Mouse (Mus musculus) mesoderm, embryonic 11.5 days (tissue): ENCODE measurements at regions not wholly inside any gene's neighbourhood (a gene's known extent, or its start where the extent isn't known, plus 50 kb on each side); places are given as distances from the start of the nearest gene placed in this dataset.

ENCODE experiments used
- DNase-seq: peaks from one replicate; pipeline ENCODE4 v3.0.0-alpha.2; 2012; ENCODE audit warnings: low read depth, low spot score

DNA sequence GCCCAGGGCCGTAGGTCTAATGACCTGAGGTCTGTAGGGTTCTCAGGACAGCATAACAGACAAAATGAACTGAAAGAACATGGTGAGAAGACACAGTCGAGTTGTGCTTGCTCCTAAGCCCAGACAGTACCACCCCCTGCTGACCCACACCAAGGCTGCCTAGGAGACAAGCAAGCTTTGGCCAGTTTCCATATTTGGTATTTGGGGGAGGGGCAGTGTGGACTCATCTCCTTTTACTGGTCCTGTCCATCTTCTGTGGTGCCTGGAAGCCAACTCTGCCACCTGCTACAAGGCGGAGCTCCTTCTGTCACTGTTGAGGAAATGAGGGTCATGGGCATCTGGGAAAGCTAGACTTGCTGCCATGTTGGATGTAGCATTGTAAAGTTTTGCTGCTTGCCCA is 68.9 kb downstream of the Tex29 start:
- DNase-seq: no peak

DNA sequence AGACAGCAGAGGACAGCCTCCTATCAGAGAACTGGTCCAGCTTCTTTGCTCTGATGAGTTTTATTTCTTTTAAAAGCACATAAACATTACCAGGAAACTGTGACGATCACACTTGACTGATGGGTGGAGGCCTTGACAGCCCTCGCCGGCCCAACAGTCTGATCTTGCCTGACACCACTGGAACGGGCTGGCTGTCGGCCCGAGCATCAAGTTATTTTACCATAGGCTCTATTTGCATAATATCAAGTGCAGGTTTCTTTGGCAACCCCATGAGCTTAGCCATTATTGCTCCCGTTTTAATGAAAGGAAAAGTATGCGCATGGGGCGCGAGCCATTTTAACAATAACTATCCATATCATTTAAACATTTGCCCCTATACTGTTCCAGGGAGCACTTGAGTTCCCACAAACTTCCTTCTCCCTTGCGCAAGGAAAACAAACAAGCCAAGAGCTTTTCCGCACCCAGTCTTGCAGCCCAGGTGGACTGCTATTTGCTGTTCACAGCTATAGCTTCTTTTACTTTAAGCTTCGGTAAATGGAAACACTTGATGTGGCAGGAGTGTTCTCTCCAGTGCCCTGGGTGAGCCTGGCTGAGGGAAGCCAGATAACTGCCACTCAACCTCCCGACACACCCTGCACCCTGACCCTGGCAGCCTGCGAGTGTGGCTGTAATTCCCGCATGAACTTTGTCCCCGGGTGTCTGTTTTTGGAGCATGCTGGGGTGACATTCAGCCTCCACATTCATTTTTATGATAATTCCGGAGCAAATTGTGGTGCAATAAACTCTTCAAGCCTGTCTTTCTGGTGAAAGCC is 71.6 kb downstream of the Tex29 start:
- no peak for DNase-seq

DNA sequence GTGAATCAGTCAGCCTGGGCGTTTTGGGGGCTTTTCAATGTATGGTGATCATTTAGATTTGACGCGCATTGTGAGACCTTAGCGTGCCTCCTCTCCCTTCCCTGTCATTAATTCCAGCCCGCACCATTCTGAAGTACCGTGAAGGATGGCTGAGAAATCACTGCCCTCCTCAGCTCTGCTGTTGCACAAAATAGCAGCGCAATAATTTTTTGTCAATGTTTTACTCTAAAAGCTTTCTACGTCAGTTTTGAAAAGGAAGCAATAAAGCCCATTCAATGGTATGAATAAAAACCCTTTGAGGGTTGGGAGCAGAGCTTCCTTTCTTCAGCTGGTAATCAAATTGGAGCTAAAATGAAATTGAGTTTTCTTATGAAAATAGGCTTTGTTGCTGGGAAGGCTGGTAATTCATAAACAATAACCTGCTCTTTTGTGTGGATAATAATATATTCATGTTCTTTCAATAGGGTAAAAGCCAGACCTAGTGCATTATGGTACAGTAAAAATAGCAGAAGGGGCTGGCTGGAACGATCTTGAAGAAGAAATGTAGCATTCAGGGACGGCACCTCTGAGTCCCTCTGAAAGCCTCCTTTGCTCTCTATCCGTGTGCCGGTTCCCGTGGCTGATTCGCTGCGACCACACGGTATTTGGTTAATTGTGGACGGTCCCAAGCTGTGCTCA is 72.3 kb downstream of the Tex29 start:
- no peak for DNase-seq

DNA sequence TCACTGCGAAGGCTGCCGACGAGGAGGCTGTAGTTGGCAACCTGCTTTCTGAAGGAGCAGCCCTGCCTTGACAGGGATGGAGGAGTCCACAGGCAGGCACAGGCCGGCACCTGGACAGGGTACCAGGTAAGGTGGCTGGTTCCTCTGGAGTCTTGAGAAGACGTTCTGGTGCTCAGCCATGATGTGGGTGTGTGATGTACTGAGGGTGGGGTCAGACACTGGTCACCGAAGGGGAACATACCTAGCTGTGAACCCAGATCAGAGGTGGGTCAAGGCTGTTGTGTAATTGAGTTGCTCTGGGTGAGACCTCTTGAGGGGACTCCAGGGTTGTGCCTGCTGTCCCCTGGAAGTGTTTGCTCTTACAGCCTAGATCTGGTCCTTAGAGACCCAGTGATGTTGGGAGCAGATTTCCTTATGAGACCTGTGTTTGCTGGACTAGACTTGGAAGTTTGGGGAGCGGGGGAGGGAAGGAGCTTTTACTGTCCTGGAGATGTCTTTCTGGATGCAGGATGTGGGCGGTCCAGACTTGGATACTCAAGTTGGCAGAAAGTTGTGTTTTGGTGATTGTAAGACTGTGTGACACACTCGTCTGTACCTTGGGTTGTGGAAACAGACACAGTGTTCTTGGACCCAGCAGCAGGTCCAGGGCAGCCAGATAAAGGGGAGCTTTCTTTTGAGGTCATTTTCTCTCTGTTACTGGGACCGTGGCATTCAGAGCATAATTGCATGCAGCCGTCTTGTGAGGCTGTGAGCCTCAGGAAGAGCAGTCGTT is 73.0 kb downstream of the Tex29 start:
- no peak for DNase-seq

DNA sequence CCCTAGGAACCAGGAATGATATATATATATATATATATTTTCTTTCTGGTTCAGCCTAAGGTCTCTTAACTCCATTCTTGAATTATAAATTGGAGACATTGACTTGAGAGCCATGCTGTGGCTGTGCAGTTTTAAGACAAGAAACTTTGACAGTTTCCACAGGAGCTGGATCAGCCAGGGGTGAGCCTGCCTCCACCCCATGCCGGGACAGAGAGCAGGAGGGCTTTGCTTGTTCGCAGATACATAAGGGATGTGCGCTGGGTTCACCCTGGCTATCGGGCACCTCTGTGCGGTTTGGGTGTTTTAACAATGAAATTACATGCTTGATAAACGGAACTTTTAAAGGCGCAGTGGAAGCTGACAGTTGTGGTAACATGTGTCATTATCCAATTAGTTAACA is 73.9 kb downstream of the Tex29 start:
- DNase-seq: no peak

DNA sequence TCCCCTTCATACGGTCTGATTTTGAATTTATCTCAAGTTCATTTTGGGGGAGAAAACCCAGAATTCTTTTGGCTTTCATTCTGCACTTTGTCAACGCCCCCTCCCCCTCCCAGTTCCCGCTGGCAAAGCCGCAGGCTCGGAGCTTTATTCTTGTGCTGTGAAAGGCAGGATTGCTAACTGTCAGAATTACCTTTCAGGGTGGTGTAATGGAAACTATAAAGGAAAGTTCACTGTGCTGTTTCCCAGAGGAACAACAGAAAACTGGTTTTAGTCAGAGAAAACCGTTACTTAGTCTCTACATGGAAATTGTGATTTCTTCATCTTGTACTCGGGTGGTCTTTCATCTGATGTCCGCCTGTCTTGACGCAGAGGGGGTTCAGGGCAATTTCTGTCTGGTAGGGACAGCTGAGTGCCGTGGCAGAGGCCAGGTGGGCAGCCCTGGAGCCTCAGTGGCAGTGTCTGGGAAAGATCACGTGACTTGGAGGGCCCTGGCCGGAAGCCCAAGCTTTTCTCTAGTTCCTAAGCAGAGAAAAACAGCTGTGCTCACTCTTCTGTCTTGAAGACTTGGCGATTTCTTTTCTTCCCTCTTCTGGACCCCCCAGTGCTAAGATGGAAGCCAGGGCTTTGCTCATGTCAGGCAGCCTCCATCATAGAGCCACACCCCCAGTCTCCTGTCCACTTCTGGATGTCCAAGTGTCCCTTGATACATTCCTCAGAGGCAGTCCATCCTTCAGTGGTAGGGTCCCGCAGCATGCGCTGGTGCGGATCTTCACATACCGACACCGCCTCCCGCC is 74.6 kb downstream of the Tex29 start:
- no peak for DNase-seq

DNA sequence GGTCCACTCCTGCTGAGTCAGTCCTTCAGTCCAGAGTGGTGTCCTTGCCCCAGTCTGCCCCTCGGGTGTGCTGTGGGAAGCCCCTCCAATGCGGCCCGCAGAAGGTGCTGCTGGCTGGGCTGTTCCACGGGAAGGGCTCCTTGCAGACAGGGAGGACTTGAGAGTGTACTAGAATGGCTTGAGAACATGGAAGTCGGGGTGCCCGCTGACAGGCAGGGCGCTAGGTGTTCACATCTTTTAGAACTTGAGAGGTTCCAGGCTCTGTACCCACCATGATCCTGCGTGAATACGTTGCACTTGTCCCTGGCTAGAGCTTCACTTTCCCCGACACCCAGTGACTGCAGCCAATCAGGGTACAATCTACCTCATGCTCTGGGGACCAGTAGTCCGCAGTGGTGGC is 75.4 kb downstream of the Tex29 start:
- DNase-seq: no peak

DNA sequence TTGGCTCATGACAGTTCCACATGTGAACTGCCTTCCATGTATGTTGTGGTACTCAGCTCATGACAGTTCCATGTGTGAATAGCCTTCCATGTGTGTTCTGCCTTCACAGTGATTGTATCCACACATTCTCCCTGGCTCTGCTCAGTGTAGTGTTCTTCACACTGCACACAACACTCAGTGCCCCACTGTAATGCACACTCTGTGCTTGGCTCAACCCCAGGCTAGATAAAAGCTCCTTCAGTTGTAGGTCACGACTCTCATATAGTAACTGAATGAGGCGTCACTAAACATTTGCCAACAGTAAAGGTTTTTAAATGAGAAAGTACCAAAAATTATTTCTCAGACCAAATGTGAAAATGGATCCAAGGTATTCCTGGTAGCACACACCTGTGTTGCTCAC is 79.6 kb downstream of the Tex29 start:
- DNase-seq: no peak

DNA sequence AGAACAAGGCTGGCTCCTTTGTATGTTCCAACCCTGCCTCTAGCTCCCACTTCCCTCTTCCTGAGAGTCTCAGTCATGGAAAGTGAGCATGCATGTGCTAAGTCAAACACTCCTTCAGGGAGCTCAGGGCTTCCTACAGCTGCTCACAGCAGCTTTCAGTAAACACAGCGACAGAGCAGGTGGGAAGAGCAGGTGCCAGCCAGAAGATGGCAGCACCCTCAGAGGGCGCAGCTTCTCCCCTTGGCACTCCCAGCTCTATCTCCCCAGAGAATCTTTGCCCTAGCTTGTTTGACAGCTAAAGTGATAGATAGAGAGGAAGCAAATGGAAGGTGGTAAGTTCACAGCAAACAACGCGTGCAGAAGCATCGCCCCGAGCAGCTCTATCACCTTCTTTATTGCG is 82.8 kb downstream of the Tex29 start:
- DNase-seq: no peak

DNA sequence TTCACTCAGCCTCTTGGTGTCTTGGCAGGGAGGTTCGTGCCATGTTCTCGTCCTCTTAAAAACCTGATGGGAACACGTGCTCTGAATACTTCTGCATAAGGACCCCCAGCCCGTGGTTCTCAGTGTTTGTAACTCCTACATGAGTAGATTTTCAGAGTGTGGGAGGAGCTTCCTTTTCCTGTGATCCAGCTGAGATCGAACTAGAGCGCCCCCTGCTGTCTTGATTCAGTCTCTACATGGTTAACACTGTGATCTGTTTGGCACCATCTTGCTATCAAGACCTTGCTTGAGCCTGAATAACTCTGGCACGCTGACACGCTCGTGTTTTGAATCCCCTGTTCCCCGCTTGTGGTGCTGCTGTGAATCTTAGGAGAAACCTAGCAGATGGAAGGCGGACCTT is 83.9 kb downstream of the Tex29 start:
- peak; percentile 65 for DNase-seq

DNA sequence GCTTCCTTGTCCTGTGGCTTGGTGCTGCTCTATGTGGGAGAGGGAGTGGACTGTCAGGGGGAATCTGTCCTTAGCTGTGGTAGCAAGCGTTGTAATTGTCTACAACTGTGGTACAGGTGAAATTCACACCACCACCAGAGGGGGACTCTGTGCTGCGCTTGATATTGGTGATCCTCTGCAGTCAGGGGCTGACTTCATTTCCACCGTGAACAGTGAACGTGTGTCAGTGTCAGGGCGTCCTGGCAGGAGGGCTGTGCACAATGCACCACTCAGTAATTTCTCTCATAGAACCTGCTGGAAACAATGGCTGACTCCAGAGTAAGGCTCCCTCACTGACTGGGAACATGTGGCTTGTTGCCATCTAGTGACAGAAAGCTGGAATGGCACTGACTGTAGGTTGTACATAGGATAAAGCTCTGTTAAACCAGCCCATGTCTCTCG is 102.6 kb downstream of the Tex29 start:
- peak; percentile 72 for DNase-seq

DNA sequence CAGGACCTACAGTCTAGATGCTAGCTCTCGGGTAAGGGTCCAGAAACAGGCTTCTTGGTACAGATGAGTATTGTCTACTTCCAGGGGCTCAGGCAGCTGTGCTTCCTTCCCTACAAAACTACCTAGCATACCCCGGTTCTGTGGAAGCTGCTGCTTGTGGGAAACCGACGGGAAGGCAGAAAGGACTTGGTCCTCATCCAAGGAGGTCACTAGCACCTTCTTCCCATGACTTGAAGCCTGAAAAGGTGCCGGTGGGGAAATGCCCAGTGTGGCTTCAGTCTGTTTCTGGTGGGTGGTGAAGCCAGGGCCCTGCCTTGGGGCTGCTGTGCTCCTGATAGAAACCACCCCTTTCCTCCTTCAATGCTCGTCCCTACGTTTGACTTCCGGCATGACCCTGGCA is 107.5 kb downstream of the Tex29 start:
- DNase-seq: no peak

DNA sequence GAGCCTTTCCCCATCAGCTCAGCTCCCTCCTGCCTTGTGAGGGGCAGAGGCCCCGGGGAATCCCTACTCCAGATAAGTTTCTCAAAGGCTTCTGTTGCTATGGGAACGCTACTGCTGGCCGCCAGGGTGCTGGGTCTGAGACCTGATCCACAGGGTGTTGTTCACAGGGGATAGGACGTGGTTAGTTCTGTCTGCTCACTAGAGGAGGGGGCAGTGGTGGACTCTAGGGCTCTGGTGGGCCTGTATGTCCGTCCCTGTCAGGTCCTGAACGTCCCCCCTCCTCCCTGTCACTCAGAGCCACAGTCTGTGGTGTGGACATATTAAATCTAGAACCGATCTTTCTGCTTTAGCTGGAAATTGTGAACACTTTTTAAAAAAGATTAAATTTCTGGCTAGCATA is 116.0 kb downstream of the Tex29 start:
- no peak for DNase-seq

DNA sequence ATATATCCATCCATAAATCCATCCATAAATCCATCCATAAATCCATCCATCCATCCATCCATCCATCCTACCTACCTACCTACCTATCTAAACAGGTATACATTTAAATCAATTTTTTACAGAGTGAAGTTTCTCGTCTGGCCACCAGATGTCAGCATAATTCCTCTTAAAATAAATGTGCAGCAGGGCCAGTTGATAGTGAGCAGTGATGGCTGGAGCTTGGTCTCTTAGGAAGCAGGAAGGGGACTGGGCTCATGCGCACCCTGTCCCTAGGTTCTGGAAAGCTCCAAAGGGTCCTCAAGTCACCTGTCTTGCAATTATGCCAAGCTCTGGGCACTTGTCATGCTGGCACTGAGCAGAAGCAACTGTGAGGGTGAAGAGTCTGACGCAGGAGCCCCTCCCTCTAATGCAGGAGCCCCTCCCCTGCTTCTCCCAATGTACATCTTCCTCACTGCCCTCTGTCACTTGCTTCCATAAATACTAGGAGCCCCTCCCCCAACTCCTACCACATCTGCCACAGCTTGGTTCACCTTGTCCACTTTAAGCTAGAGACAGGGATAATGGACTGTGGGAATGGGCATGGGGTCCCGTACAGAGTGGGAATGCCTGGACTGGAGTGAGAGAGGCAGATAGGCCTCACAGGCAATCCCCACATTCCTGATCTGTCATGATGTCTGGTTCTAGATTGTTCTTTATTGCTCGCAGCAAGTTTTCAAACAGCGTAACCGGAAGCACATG is 116.9 kb downstream of the Tex29 start:
- peak; percentile 66 for DNase-seq

DNA sequence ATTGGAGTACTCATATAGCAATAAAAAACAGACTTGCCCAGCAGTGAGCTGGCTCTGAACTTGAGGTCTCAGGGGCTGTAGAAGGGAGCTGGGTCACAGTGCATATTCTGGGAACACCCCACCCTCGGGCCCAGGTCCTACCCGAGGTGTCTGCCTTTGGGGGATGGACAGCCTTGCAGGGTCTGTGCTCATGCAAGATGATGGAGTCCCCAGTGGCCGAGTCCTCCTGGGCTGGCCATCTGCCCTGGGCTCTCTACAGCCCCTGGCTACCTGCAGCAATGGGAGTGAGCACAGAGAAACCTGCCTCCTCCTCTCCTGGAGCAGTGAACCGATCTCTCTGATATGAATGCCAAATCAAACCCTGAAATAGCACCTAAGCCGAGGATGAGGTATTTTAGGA is 117.9 kb downstream of the Tex29 start:
- no peak for DNase-seq

DNA sequence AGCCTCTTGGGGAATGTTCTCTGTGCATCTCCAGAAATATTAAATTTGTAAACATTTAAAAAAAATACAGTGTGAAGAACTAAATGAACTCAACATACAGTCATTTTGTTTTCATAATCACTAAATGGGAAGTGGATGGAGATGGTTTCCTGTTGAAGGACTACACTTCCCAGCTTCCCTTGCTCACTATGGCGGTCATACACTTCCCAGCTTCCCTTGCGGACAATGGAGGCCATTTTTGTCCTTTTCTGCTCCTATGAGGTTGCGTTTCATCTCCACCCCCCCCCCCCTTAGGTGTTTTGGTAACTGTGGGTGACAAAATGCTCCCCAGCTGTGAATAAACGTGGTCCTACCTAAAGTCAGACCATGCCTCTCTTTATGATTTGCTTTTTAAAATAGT is 119.2 kb downstream of the Tex29 start:
- no peak for DNase-seq

DNA sequence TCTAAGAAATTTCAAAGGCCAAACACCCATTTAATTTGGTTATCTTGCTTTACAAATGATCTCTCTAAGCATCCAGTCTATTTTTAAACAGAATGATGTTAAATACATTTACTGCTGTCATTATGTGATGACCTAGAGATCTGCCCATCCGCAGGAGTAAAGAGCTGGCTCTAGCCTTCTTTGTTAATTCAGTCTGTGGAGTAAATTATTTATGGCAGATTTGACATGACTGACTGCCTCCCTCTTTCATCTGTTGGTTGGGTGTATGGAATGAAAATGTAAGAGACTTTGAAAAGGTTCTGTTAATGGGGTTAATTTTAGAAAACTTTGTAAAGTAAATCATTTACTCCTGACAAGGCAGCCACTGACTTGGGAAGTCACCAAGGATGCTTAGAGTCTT is 123.3 kb downstream of the Tex29 start:
- no peak for DNase-seq

DNA sequence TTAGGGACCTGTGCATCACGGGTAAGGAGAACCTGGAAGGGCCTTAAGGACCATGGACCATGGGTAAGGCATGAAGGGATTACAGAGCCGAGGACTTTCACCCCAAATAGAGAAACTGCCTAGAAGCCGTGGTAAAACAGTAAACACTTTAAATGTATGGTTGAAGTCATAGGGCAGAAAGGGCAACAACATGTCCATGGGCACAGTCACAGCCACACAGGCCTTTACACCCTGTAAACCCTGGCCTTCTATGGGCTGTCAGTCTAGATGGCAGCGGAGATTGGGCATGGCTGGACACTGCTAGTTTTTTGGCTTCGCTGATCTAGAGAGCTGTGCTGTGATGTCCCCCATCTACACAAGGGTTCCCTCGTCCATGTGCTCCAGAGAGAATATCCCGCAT is 127.4 kb downstream of the Tex29 start:
- DNase-seq: no peak

DNA sequence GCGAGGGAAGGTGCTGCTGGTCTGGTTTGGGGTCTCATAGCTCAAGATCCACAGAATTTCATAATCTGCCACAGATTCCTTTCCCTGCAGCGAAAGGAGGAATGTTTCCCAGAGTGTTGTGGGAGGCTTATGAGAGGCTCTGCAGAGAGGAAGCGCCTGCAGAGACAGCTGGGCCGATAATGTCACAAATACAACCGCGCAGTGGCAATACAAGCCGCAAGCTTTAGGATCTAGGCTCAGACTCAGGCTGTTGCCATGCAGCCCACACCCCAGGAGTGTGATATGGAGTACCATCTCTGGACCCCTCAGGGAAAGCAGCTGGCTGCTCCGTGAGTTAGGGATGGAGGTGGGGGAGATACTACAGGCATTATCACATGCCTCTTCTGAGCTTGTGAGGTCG is 130.2 kb downstream of the Tex29 start:
- no peak for DNase-seq

DNA sequence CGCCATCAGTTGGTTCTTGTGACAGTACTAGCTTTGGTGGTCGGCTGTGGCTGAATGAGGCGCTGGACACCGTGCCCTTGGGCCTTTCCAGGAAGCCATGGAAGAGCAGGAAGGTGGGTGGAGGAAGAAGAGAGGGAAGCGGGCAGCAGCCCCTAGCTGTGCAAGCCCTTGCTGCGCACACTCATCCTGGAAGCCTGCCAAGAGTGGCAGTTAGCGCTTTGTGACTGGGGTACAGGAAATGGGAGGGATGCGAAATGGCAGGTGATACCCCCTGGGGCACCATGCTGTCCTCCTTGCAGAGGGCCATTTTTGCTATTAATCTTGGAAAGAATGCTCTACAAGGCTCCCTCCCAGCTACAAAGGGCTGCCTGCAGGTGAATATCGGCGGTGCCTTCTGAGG is 133.2 kb downstream of the Tex29 start:
- DNase-seq: no peak

DNA sequence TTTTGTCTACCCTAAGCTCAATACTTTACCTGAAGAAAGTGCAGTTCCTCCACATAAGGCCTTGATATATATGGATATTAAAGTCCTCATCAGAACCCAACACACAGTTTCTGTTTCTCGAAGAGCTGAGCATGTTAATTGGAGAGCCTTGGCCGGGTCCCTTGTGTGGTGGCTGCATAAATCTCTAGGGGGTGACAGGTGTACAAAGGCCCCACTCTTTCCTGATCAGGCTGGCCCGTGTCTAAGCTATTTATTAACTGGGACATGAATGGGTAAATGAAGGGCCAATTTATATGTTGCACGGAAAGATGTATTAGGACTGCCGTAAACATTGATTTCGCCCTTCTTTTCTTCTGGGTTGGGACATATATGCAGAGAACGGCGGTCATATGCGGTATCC is 136.8 kb downstream of the Tex29 start:
- peak; percentile 69 for DNase-seq
